Mouse (Mus musculus): ENCODE measurements around the gene 6330403K07Rik. TPM values are rescaled to one million over a fixed set of nuclear protein-coding genes. Genes with fewer than 3 reads are reported as not detected.
A peak's percentile ranks its signal among the peaks of the same experiment; 100 is the strongest.

Gene 6330403K07Rik
- polyA plus RNA-seq, 1 experiment from 2014 or later, result 70.4 TPM

GRCm38 (mm10) chr11:71003611-71004315 lies 29.6 kb downstream of the 6330403K07Rik start:
- Histone ChIP-seq H3K4me3 (ENCODE audit: low read length) (peak overlapping the region; percentile 96), H3K9ac (ENCODE audit: low read length) (peak overlapping the region; percentile 63), H3K27ac (ENCODE audit: low read length) (peak overlapping the region; percentile 43), H3K27me3 (ENCODE audit: control insufficient read depth, insufficient read depth, low read depth, low read length) (no peaks in the 10 kb centered on the region), H3K9me3 (ENCODE audit: control insufficient read depth, low read length) (no peaks in the 10 kb centered on the region), H3K36me3 (ENCODE audit: control insufficient read depth, insufficient read depth, low read length) (peaks cover 11% of the 10 kb centered on the region), H3K4me2 (ENCODE audit: low read depth, low read length) (peak overlapping the region; percentile 80), H3K4me1 (replicated peaks; ENCODE audit: control insufficient read depth, insufficient read depth, low read length) (peaks cover 9% of the 10 kb centered on the region)
- peak; percentile 75 for ATAC-seq (ENCODE audit: low read depth)
- under 1% methylated on average over 49 of the region's 49 CpGs for WGBS

GRCm38 (mm10) chr11:71001167-71001566 lies 32.1 kb downstream of the 6330403K07Rik start:
- no peak overlapping the region for H3K4me3 ChIP-seq (ENCODE audit: low read length)
- H3K4me2 ChIP-seq (ENCODE audit: low read depth, low read length), result no peak overlapping the region
- no peaks in the 10 kb centered on the region for H3K27me3 ChIP-seq (ENCODE audit: control insufficient read depth, insufficient read depth, low read depth, low read length)
- no peaks in the 10 kb centered on the region for H3K9me3 ChIP-seq (ENCODE audit: control insufficient read depth, low read length)
- 82% methylated on average over 4 of the region's 4 CpGs for WGBS
- H3K36me3 ChIP-seq (ENCODE audit: control insufficient read depth, insufficient read depth, low read length), result peaks cover 15% of the 10 kb centered on the region
- H3K9ac ChIP-seq (ENCODE audit: low read length), result no peak overlapping the region
- no peak for ATAC-seq (ENCODE audit: low read depth)
- peaks cover 9% of the 10 kb centered on the region for H3K4me1 ChIP-seq (replicated peaks; ENCODE audit: control insufficient read depth, insufficient read depth, low read length)
- no peak overlapping the region for H3K27ac ChIP-seq (ENCODE audit: low read length)

GRCm38 (mm10) chr11:70982557-70983228 lies 50.6 kb downstream of the 6330403K07Rik start, which contains the start of gene C1qbp:
Gene C1qbp (minus strand): TSS chr11:70983026.
- Histone ChIP-seq H3K27ac (ENCODE audit: low read length) (peak within 1 kb of the TSS; percentile 13; the same call in 1 of the 2 replicates), H3K4me1 (replicated peaks; ENCODE audit: control insufficient read depth, insufficient read depth, low read length) (peaks cover 9% of the 10 kb centered on the region), H3K9ac (ENCODE audit: low read length) (peak within 1 kb of the TSS; percentile 91), H3K9me3 (ENCODE audit: control insufficient read depth, low read length) (no peaks in the 10 kb centered on the region), H3K36me3 (ENCODE audit: control insufficient read depth, insufficient read depth, low read length) (peaks cover 25% of the 10 kb centered on the region), H3K27me3 (ENCODE audit: control insufficient read depth, insufficient read depth, low read depth, low read length) (no peaks in the 10 kb centered on the region), H3K4me3 (ENCODE audit: low read length) (peak within 1 kb of the TSS; percentile 93), H3K4me2 (ENCODE audit: low read depth, low read length) (peak within 1 kb of the TSS; percentile 80)
- under 1% methylated on average over 55 of the region's 64 CpGs for WGBS
- peak; percentile 98 for ATAC-seq (ENCODE audit: low read depth)

GRCm38 (mm10) chr11:70982030-70982429 lies 51.3 kb downstream of the 6330403K07Rik start:
- H3K4me1 ChIP-seq (replicated peaks; ENCODE audit: control insufficient read depth, insufficient read depth, low read length), result peaks cover 9% of the 10 kb centered on the region

More at GRCm38 (mm10) chr11:70982030-70982429, 51.3 kb downstream of the 6330403K07Rik start:
- WGBS, result 4% methylated on average over 12 of the region's 12 CpGs
- Histone ChIP-seq H3K9ac (ENCODE audit: low read length) (peak overlapping the region; percentile 91), H3K27ac (ENCODE audit: low read length) (no peak overlapping the region), H3K4me3 (ENCODE audit: low read length) (peak overlapping the region; percentile 93), H3K27me3 (ENCODE audit: control insufficient read depth, insufficient read depth, low read depth, low read length) (no peaks in the 10 kb centered on the region), H3K9me3 (ENCODE audit: control insufficient read depth, low read length) (no peaks in the 10 kb centered on the region), H3K4me2 (ENCODE audit: low read depth, low read length) (peak overlapping the region; percentile 80), H3K36me3 (ENCODE audit: control insufficient read depth, insufficient read depth, low read length) (peaks cover 27% of the 10 kb centered on the region)
- no peak for ATAC-seq (ENCODE audit: low read depth)

Other genes starting within 250 kb of the 6330403K07Rik start
- gene Scimp, start 220.9 kb downstream of the 6330403K07Rik start, polyA plus RNA-seq (2015; fragmentation: Nextera tagmentation; extraction: Ambion mirVana), result 0.20 and 0.35 TPM in 2 replicates
- 30.0 and 30.2 TPM in 2 replicates for gene Rabep1, start 188.7 kb downstream of the 6330403K07Rik start, polyA plus RNA-seq (2015; fragmentation: Nextera tagmentation; extraction: Ambion mirVana)
- 121 and 130 TPM in 2 replicates for gene Nup88, start 63.5 kb downstream of the 6330403K07Rik start, polyA plus RNA-seq (2015; fragmentation: Nextera tagmentation; extraction: Ambion mirVana)
- 72.3 and 84.9 TPM in 2 replicates for gene Rpain, start 63.3 kb downstream of the 6330403K07Rik start, polyA plus RNA-seq (2015; fragmentation: Nextera tagmentation; extraction: Ambion mirVana)
- 171 and 185 TPM in 2 replicates for gene C1qbp, start 50.5 kb downstream of the 6330403K07Rik start, polyA plus RNA-seq (2015; fragmentation: Nextera tagmentation; extraction: Ambion mirVana)
- 16.3 and 16.5 TPM in 2 replicates for gene Dhx33, start 29.1 kb downstream of the 6330403K07Rik start, polyA plus RNA-seq (2015; fragmentation: Nextera tagmentation; extraction: Ambion mirVana)
- 47.4 and 52.0 TPM in 2 replicates for gene Mis12, start 13.9 kb downstream of the 6330403K07Rik start, polyA plus RNA-seq (2015; fragmentation: Nextera tagmentation; extraction: Ambion mirVana)
- 52.1 and 53.0 TPM in 2 replicates for gene Derl2, start 13.7 kb downstream of the 6330403K07Rik start, polyA plus RNA-seq (2015; fragmentation: Nextera tagmentation; extraction: Ambion mirVana)
- 0.10 TPM in 2 replicates for gene Nlrp1a, start 111.2 kb upstream of the 6330403K07Rik start, polyA plus RNA-seq (2015; fragmentation: Nextera tagmentation; extraction: Ambion mirVana)
- 0.06 TPM in 1 of 2 replicates, not detected in the other for gene Nlrp1b, start 197.2 kb upstream of the 6330403K07Rik start, polyA plus RNA-seq (2015; fragmentation: Nextera tagmentation; extraction: Ambion mirVana)

Measured in lung, embryonic 16.5 days (tissue).